Mouse (Mus musculus) adrenal gland, adult 2 months (tissue): ENCODE measurements around the gene Orm2. TPM values are rescaled to one million over a fixed set of nuclear protein-coding genes. Genes with fewer than 3 reads are reported as not detected.

Experiments
- DNase-seq: peaks from one replicate; pipeline ENCODE4 v3.0.0; 2021
- long read RNA-seq: library from polyadenylated mRNA; stranded (forward); transcript quantifications from one replicate; pipeline ENCODE4 v2.0.0, GENCODE M21; 2021
- polyA plus RNA-seq: library from polyadenylated mRNA; depleted of rRNA; stranded (reverse); fragments of >200 nt; gene quantifications from 2 replicates; pipeline ENCODE4 v1.2.3, GENCODE M21; 2012; rRNA removed
- total RNA-seq, 2 experiments: library from RNA; stranded (reverse); gene quantifications; 2 replicates each; pipeline ENCODE4 v1.2.3; 2021

Gene Orm2
- total RNA-seq, result 1 to 10 TPM; 3.9 to 8.2 TPM
- polyA plus RNA-seq, result 0.51 and 1.1 TPM in 2 replicates
- long read RNA-seq, result 0 reads

DNA sequence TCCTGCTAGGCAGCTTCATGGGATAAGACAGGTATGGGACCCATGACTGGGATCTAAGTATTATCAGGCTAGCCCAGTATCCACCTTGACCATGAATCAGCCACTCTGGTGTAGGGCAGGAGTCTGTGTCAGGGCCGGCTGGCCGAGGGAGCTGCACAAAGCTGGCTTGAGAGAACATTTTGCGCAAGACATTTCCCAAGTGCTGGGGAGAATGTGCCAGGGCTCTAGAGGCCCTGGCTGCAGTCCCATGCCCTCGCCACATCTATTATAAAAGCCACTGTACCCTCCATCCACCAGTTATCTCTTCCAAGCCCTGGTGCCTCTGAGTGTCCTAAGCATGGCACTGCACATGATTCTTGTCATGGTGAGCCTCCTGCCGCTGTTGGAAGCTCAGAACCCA lies at the start of gene Orm2:
TSS of gene Orm2 (plus strand) at position 300 of the 400 bp plus-strand sequence.
- peak; percentile 76 for DNase-seq

DNA sequence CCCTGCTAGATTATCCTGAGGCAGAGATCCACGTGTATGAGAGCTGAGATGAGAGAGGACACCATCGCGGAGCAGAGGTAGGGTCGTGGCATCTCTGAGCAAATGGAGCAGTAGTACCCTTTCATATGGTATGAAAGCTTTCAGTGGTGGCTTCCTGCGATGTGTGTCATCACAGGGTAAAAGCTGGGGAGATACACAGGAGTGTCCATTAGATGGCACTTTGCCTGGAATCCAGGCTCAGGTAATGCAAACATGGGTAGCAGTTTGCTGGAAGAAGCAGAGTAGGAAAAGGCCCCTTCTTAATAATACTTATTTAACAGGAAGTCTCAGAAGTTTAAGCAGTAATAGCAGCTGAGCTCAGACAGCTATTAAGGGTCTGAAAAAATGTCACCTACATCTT lies 48.2 kb upstream of the Orm2 start:
- DNase-seq, result no peak

GRCm38 (mm10) chr4:63316076-63316746 lies 46.0 kb upstream of the Orm2 start:
- peak; percentile 90 for DNase-seq

DNA sequence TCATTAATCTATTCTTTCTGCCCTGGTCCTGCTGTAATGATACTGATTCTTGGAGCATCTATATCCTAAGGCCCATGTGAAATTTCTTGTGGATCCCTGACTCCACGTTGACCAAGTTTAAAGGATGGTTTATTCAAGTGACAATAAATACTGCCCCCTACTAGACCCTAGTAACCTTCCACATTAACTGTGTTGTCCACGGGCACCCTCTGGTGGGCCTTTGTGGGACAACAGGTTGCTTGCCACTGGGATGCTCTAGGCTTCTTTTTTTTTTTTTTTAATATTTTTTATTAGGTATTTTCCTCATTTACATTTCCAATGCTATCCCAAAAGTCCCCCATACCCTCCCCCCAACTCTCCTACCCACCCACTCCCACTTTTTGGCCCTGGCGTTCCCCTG lies 42.7 kb upstream of the Orm2 start:
- DNase-seq, result peak; percentile 63

DNA sequence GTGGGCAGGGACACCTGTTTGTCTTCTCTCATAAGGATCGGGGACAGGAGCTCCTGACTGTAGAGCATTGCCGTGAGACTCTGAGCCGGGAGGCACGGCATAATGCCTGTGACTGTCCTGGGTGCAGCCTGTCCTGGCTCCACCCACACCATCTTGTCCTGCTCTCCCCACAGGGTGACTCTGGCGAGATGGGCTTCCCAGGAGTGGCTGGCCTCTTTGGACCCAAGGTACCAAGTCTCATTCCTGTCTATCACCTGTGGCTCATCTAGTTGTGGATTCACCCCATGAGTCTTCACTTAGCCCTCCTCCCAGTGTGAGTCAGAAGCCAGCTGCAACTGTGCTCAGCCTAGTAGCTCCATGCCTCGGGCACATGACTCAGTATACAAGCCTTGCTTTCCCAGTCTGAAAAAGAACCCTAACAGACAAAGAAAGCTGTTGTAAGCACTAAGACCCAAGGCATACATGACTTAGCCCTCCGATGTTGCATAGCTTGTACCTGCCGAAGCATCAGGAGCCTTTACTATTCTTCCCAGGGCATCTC lies 38.9 kb upstream of the Orm2 start:
- peak; percentile 67 for DNase-seq

DNA sequence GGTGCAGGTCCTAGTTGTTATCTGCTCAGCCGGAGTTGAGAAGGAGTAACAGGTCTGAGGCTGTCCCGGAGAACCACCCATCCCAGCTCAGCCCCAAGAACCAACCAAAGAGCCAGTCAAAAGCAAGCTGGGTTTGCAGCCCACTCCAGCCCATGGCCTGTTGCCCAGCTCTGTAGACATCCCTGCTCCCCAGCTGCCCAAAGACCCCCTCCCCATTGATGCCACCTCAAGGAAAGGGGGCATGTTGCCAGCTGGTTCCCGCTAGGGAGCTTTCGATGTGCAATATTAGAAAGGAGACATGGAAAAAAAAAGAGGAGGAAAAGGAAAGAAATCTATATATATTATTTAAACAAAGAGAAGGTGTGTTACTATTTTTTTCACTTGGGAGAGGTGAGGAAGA lies 28.8 kb upstream of the Orm2 start:
- DNase-seq, result no peak

- DNase-seq, result no peak
Observed at GRCm38 (mm10) chr4:63338414-63339076, 23.7 kb upstream of the Orm2 start.

DNA sequence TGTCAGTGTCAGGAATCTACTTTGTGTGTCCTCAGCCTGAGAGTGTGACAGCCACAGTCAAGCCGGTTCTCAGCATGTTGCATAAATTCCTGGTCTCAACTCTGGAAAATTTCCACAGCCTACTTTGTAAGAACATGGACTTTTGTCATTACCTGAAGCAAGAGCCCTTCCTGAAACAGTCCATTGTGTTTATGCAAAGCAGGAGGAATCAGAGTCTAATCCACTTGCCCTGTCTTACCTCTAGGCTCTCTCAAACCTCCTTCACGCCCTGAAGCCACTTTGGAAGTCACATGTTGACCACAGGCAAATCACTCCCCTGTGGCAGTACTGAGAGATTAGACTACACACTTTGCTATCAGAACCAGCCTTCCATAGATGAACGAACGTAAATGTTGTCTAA lies 19.8 kb upstream of the Orm2 start:
- no peak for DNase-seq

GRCm38 (mm10) chr4:63343608-63344007 lies 18.6 kb upstream of the Orm2 start:
- no peak for DNase-seq

- peak; percentile 77 for DNase-seq
Observed at GRCm38 (mm10) chr4:63344295-63344694, 18.0 kb upstream of the Orm2 start, which contains the start of gene Orm1. TSS of gene Orm1 (plus strand) at chr4:63344560.

- DNase-seq, result no peak
Observed at GRCm38 (mm10) chr4:63345261-63345660, 17.0 kb upstream of the Orm2 start.

DNA sequence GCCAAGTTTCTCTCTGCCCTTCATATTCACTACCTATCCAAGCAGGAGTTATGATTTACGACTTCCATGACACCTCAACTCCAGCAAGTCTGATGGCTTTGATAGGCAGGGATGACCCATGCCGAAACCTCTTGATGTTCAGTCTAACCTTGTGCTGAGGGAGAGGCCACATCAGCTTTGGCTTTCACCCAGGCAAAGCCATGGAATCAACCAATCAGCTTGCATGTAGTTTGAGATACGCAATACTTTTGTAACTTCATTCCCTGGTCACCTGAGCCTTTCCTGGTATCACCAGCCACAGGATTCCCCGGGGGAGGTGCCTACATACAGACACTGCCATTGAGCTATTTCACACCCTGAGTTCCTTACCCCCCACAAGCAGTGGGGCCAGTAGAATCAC lies 15.6 kb upstream of the Orm2 start:
- no peak for DNase-seq

DNA sequence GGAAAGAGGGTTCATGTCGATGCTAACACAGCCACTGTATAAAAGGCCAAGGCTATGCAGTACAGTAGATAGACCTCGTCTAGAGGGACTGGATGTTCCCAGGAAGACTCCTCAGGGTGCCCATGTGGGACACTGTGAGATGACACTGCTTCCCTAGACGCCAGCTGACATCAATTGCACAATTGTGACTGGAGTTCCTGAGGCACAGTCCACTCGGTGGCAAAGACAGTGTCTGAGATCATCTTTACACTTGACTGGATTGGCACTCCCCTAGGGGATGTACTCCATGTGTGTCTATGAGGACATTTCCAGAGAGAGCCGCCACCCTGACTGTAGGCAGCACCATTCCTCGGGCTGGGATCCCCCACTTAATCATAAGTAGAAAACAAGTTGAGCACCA lies 13.7 kb upstream of the Orm2 start:
- no peak for DNase-seq

DNA sequence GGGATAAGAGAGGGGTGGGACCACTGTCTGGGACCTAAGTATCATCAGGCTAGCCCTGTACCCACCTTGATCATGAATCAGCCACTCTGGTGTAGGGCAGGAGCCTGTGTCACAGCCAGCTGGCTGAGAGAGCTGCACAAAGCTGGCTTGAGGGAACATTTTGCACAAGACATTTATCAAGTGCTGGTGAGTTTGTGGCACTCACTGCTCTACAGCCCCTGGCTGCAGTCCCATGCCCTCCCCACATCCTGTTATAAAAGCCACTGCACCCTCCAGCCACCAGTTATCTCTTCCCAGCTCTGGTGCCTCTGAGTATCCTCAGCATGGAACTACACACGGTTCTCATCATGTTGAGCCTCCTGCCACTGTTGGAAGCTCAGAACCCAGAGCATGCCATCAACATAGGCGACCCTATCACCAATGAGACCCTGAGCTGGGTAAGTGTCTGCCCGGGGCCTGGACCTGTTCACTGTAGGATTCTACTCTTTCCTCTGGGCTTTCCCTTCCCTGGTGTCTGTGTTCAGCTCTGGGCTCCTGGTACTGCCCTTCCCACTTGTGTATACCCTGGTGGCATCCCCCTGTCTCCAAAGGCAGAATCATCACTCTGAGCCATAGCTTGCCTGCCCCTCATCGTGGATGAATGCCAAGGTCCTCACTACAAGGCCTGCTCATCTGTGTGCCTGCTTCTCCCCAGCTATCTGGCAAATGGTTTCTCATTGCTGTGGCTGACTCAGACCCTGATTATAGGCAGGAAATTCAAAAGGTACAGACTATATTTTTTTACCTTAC lies 6.2 kb upstream of the Orm2 start, which contains the start of gene Orm3:
TSS of gene Orm3 (plus strand) at position 286 of the 789 bp plus-strand sequence.
- peak; percentile 69 for DNase-seq

GRCm38 (mm10) chr4:63356981-63357570 lies 5.2 kb upstream of the Orm2 start:
- peak; percentile 64 for DNase-seq

DNA sequence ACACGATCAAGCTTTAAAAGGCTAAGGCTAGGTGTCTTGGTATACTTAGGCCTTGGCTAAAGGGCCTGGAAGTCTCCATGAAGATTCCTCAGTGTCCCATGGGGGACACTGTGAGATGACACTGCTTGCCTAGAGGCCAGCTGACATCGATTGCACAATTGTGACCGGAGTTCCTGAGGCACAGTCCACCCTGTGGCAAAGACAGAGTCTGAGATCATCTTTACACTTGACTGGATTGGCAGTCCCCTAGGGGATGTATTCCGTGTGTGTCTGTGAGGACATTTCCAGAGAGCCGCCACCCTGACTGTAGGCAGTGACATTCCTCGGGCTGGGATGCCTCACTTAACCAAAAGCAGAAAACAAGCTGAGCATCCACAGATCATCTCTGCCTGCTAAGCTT lies 2.4 kb upstream of the Orm2 start:
- no peak for DNase-seq

GRCm38 (mm10) chr4:63368577-63368976 lies 6.3 kb downstream of the Orm2 start:
- peak; percentile 87 for DNase-seq

DNA sequence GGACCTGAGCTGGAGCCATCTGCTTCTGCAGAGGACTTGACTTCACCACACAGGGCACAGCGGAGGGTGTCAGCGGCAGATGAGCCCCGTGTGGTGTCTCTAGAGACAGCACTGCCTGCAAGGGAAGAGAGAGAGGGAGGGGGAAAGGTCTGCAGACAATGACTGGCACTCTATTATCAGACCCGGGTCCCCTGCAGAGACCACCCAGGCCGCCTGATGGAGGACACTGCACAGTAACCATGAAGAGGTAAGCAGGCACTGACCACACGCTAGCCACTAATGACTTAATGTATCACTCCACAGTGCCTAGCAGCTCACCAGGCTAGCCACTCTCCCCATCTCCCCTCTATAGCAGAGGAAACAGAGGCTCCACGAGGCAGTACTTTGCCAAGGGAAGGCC lies 8.6 kb downstream of the Orm2 start:
- DNase-seq, result no peak

DNA sequence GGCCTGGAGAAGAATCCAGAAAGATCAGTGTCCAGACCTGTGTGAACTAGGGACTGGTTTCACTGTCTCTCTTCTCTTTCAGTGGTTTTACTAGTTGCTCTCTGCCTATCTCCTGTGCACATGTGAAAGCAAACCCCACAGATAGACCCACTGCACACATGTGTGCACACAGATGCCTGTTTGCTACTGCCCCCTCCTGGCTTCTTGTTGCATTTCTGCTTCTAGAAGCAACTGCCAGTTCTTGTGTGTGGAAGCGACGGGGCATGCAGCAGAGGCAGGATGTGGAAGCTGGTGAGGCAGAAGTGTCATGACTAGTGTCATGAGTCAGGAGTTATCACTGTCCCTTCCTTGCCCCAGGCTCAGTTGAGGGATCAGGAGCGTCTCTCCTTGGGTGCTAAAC lies 9.6 kb downstream of the Orm2 start:
- DNase-seq, result peak; percentile 30

GRCm38 (mm10) chr4:63373404-63373803 lies 11.2 kb downstream of the Orm2 start:
- DNase-seq, result no peak

GRCm38 (mm10) chr4:63374331-63374730 lies 12.1 kb downstream of the Orm2 start:
- DNase-seq, result no peak

DNA sequence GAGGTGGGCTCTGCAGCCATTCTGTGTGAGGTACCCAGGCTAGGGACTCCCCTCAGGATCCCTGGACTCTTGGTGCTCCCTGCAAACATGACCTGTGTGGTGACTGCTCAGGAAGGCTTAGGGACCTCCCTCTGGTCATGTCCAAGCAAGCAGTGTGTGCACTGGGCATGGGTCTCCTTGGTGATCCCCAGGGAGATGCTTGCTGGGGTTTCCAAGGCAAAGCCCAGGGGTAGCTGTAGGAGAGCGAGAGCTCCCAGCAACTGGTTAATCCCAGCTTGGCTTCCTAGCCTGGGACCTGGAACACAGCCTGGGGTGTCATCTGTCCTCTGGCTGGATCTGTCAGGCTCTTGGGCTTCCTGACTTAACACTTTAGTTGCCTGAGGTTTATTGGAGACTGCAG lies 13.1 kb downstream of the Orm2 start:
- no peak for DNase-seq
